9 mouse cellular contexts compared by ENCODE assay signal in the genomic region with DNA sequence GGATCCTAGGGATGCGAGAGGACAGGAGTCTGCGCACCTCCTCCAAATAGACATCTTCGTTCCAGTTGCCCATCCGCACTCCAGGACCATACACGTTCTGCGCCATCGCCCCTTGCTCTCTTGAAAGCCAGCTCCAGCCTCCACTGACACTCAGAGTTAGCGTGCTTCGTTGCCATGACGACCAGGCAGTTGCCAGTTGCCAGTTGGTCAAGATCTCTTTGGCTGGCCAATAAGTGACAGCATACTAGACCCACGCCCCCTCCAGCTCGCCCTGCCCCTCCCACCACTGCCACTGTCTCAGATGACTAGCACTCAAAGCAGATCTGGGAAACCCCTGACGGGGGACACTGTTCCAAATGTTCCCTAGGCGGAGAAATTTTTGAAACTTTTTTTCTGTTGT. TPM values are rescaled to one million over a fixed set of nuclear protein-coding genes. Genes with fewer than 3 reads are reported as not detected.
A peak's percentile ranks its signal among the peaks of the same experiment; 100 is the strongest.
DNase-seq lines count a peak whose midpoint lies in the region; ATAC-seq and TF ChIP-seq lines count a peak whose summit lies in the region.
"Had no signal": no experiment of that assay in that cellular context is flagged by ENCODE, and none has a peak within 500 bp of the region (broad histone marks: within the 10 kb centered on the region; RNA-seq: fewer than 3 reads in every experiment).

A gene (minus strand): TSS at position 176 of the 400 bp plus-strand sequence.

- H3K27ac ChIP-seq in hindbrain, embryonic 13.5 days = no peak within 1 kb of the TSS
- H3K27ac ChIP-seq in liver, postnatal 0 days (ENCODE audit: low read depth) = no peak within 1 kb of the TSS
- no peak within 1 kb of the TSS for H3K27ac ChIP-seq in neural tube, embryonic 15.5 days (replicated peaks)

- no peak for TF ChIP-seq CTCF in liver, postnatal 0 days (IDR thresholded peaks at IDR 0.05; ENCODE audit: low read depth)

- no peaks in the 10 kb centered on the region for H3K36me3 ChIP-seq in hindbrain, embryonic 13.5 days
- no peaks in the 10 kb centered on the region for H3K36me3 ChIP-seq in liver, postnatal 0 days (replicated peaks; ENCODE audit: insufficient read depth, low read length)
- H3K36me3 ChIP-seq in neural tube, embryonic 15.5 days = no peaks in the 10 kb centered on the region

- peak within 1 kb of the TSS; percentile 46; the same call in 1 of the 2 replicates for H3K9ac ChIP-seq in hindbrain, embryonic 13.5 days
- H3K9ac ChIP-seq in liver, postnatal 0 days (replicated peaks) = no peak within 1 kb of the TSS
- no peak within 1 kb of the TSS for H3K9ac ChIP-seq in neural tube, embryonic 15.5 days (replicated peaks)

- H3K4me2 ChIP-seq in hindbrain, embryonic 13.5 days = peak within 1 kb of the TSS; percentile 46
- H3K4me2 ChIP-seq in liver, postnatal 0 days (ENCODE audit: low read depth, low read length) = no peak within 1 kb of the TSS
- H3K4me2 ChIP-seq in neural tube, embryonic 15.5 days = peak within 1 kb of the TSS; percentile 47

- DNase-seq in left cerebral cortex, postnatal 4 days = peak; percentile 90
- no peak for DNase-seq in left cerebral cortex, postnatal 36 days (ENCODE audit: low spot score in 2 of 2)
- peak; percentile 60 for DNase-seq in liver, postnatal 0 days
- no peak for DNase-seq in thymus, postnatal 36 days
- DNase-seq in thymus, postnatal 10 days (ENCODE audit: low spot score in 2 of 2) = no peak

- intact Hi-C loops in left cerebral cortex, postnatal 4 days (cut with DNase I) = loop anchor here (5.0 kb wide), 1 partner anchor 227 kb away; no protein-coding TSS in a partner anchor
- intact Hi-C loops in left cerebral cortex, postnatal 36 days (cut with DNase I) = no loop called here

- TF ChIP-seq EP300 in liver, postnatal 0 days (IDR thresholded peaks at IDR 0.05; ENCODE audit: low read depth) = no peak

- 5% methylated on average over 14 of the region's 14 CpGs for WGBS in hindbrain, embryonic 13.5 days
- WGBS in liver, postnatal 0 days (ENCODE audit: insufficient replicate concordance) = 12% methylated on average over 14 of the region's 14 CpGs
- 5% methylated on average over 14 of the region's 14 CpGs for WGBS in neural tube, embryonic 15.5 days

- ATAC-seq in common myeloid progenitor, adult 5-6 weeks (replicated peaks; ENCODE audit: low read depth, poor library complexity, severe bottlenecking) = peak; percentile 56
- ATAC-seq in hindbrain, embryonic 13.5 days (ENCODE audit: low FRiP score) = peak; percentile 95
- ATAC-seq in liver, postnatal 0 days = peak; percentile 58
- ATAC-seq in neural tube, embryonic 15.5 days (ENCODE audit: low FRiP score) = peak; percentile 90

- peaks cover 8% of the 10 kb centered on the region; the same call in 1 of the 2 replicates for H3K4me1 ChIP-seq in hindbrain, embryonic 13.5 days (replicated peaks)
- H3K4me1 ChIP-seq in liver, postnatal 0 days (ENCODE audit: insufficient read depth) = no peaks in the 10 kb centered on the region
- H3K4me1 ChIP-seq in neural tube, embryonic 15.5 days = peaks cover 7% of the 10 kb centered on the region

- no peaks in the 10 kb centered on the region for H3K27me3 ChIP-seq in hindbrain, embryonic 13.5 days
- no peaks in the 10 kb centered on the region for H3K27me3 ChIP-seq in liver, postnatal 0 days (ENCODE audit: insufficient read depth, low read length)
- no peaks in the 10 kb centered on the region for H3K27me3 ChIP-seq in neural tube, embryonic 15.5 days (replicated peaks)

- no peaks in the 10 kb centered on the region for H3K9me3 ChIP-seq in hindbrain, embryonic 13.5 days
- H3K9me3 ChIP-seq in liver, postnatal 0 days (ENCODE audit: low read length) = no peaks in the 10 kb centered on the region
- H3K9me3 ChIP-seq in neural tube, embryonic 15.5 days (replicated peaks) = no peaks in the 10 kb centered on the region

- H3K4me3 ChIP-seq in hindbrain, embryonic 13.5 days = 0 out of 2 replicates have a peak within 1 kb of the TSS, but pooled peaks have one; percentile 4
- no peak within 1 kb of the TSS for H3K4me3 ChIP-seq in liver, postnatal 0 days (ENCODE audit: low read depth, low read length)
- no peak within 1 kb of the TSS for H3K4me3 ChIP-seq in neural tube, embryonic 15.5 days (replicated peaks)

RNA-seq across cellular contexts. Expression of the gene that starts here (rescaled TPM):
- total RNA-seq in left cerebral cortex, postnatal 4 days (2021) = 1 to 10 TPM; 1.0 to 1.1 TPM
- under 1 TPM in 1 of 2 experiments, not detected in 1; 0.59 TPM for total RNA-seq in left cerebral cortex, postnatal 36 days (2021)
- not detected in 2 replicates for total RNA-seq in common myeloid progenitor, adult 5-6 weeks (2017)
- 0.87 and 1.6 TPM in 2 replicates for polyA plus RNA-seq in hindbrain, embryonic 13.5 days (2015; fragmentation: Nextera tagmentation; extraction: Ambion mirVana)
- not detected in 2 replicates for polyA plus RNA-seq in liver, postnatal 0 days (2015; fragmentation: Nextera tagmentation; extraction: Ambion mirVana)
- polyA plus RNA-seq in neural tube, embryonic 15.5 days (2015; fragmentation: Nextera tagmentation; extraction: Ambion mirVana) = 0.67 and 1.6 TPM in 2 replicates
- polyA plus RNA-seq: spleen, adult 2 months had no signal

Comparison
In these comparisons a context has a peak if more than half of its experiments do, and no peak if none do; other contexts are left out.
1. Peak in ATAC-seq in common myeloid progenitor, adult 5-6 weeks; RNA of the gene not detected or under 1 TPM.
2. Peak in DNase-seq and ATAC-seq in liver, postnatal 0 days; RNA of the gene not detected or under 1 TPM.